Mouse (Mus musculus) lung, postnatal 0 days (tissue): ENCODE measurements around the gene Tldc2. TPM values are rescaled to one million over a fixed set of nuclear protein-coding genes. Genes with fewer than 3 reads are reported as not detected.

Experiments
- ATAC-seq: fragments of 200-750 bp; cut with Nextera tagmentation; 2 replicates; pipeline ENCODE4 v1.8.0; 2017; ENCODE audit warnings: moderate library complexity
- DNase-seq: peaks from one replicate; pipeline ENCODE4 v3.0.0-alpha.2; 2016; ENCODE audit warnings: low spot score
- H3K27ac ChIP-seq: fragments of 300-500 bp; sonication (generic); 2 replicates; pipeline ENCODE4 v1.5.1; 2014; ENCODE audit warnings: antibody characterized with exemption, mild to moderate bottlenecking, low read length, mixed read lengths
- H3K27me3 ChIP-seq: fragments of 300-500 bp; sonication (generic); replicated peaks from 2 replicates; pipeline ENCODE4 v1.6.1; 2014; ENCODE audit warnings: low read length, mixed read lengths; ENCODE audit not compliant: insufficient read depth
- H3K36me3 ChIP-seq: fragments of 300-500 bp; sonication (generic); 2 replicates; pipeline ENCODE4 v1.6.1; 2014; ENCODE audit warnings: low read length, mixed read lengths; ENCODE audit not compliant: insufficient read depth
- H3K4me1 ChIP-seq: fragments of 300-500 bp; sonication (generic); 2 replicates; pipeline ENCODE4 v1.6.1; 2014; ENCODE audit warnings: antibody characterized with exemption, low read depth, low read length, mixed read lengths; ENCODE audit not compliant: insufficient read depth
- H3K4me2 ChIP-seq: fragments of 300-500 bp; sonication (generic); replicated peaks from 2 replicates; pipeline ENCODE4 v1.6.1; 2014; ENCODE audit warnings: low read depth, mild to moderate bottlenecking, low read length, moderate library complexity, mixed read lengths
- H3K4me3 ChIP-seq: fragments of 300-500 bp; sonication (generic); 2 replicates; pipeline ENCODE4 v1.5.1; 2014; ENCODE audit warnings: low read depth, low read length
- H3K9ac ChIP-seq: fragments of 300-500 bp; sonication (generic); replicated peaks from 2 replicates; pipeline ENCODE4 v1.6.1; 2014; ENCODE audit warnings: low read depth, mild to moderate bottlenecking
- H3K9me3 ChIP-seq: fragments of 300-500 bp; sonication (generic); 2 replicates; pipeline ENCODE4 v1.6.1; 2016; ENCODE audit warnings: low read length, mixed read lengths
- CTCF ChIP-seq: IDR thresholded peaks from 2 replicates; pipeline ENCODE4 v1.5.1; 2016; ENCODE audit warnings: antibody characterized with exemption, mild to moderate bottlenecking
- EP300 ChIP-seq: IDR thresholded peaks from 2 replicates; pipeline ENCODE4 v1.6.1; 2016; ENCODE audit warnings: antibody characterized with exemption, mild to moderate bottlenecking, control low read depth
- WGBS: fragments of 180-500 bp; shearing (Covaris S2); extraction: QIAGEN DNeasy Blood & Tissue Kit; methylation state at CpG from one replicate; pipeline ENCODE4 v1.1.7; 2014; 5-methylcytosine and 5-hydroxymethylcytosine counted together
- polyA plus RNA-seq: library from polyadenylated mRNA; unstranded; fragments of >200 nt; fragmentation: Nextera tagmentation; extraction: Ambion mirVana; gene quantifications from 2 replicates; pipeline ENCODE4 v1.2.1, GENCODE M21; 2015

The Tldc2 gene
- polyA plus RNA-seq, 1 experiment from 2014 or later = not detected

DNA sequence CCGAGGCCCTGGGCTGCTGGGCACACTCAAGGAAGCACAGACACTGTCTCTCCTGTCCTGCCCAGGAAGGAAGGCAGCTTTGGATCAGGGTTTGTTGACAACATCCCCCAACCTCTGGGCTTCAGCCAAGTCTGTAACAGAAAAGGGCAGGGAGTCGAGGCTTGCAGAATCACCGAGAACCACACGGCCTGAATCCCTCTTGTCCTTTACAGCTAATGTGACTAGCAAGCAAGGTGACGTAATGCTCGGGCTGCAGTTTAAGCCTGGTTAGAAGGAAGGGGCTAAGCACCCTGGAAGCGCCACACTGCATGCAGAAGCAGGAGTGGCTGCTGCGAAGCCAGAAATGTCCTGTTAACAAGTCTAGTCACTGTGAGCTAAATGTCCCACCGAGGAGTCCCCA is 16.5 kb upstream of the Tldc2 start:
- H3K9me3 ChIP-seq = no peaks in the 10 kb centered on the region
- H3K4me3 ChIP-seq = no peak overlapping the region
- H3K36me3 ChIP-seq = no peaks in the 10 kb centered on the region
- H3K4me2 ChIP-seq = peak overlapping the region; percentile 30
- no peaks in the 10 kb centered on the region for H3K27me3 ChIP-seq
- peak overlapping the region; percentile 41 for H3K9ac ChIP-seq
- ATAC-seq (peak; percentile 50), DNase-seq (peak; percentile 95)
- no peak for TF ChIP-seq CTCF
- TF ChIP-seq EP300 = peak; percentile 76; the same call in 1 of the 2 replicates
- H3K4me1 ChIP-seq = peaks cover 64% of the 10 kb centered on the region
- WGBS = 4% methylated on average over 9 of the region's 9 CpGs
- peak overlapping the region; percentile 93 for H3K27ac ChIP-seq

DNA sequence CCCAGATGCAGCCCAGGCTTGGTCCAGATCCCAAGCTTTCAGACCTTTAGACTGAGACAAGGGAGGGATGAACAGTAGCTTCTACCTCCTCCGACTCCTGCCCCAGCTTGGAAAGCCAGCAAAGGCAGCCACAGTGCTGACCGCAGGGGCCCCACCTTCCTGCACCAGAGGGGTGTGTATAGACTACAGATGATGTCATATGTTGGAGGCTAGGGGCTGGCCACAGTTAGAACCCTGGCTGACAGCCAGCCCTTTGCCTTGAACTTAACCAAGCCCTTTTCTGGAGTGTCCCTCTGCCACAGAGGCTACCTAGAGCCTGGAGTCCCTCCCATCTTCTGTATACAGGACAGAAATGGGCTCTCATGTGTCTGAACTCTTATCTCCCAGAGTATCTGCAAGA is 15.3 kb upstream of the Tldc2 start:
- Histone ChIP-seq H3K4me3 (no peak overlapping the region), H3K9ac (no peak overlapping the region), H3K27ac (peak overlapping the region; percentile 93), H3K27me3 (no peaks in the 10 kb centered on the region), H3K4me1 (peaks cover 66% of the 10 kb centered on the region), H3K9me3 (no peaks in the 10 kb centered on the region), H3K4me2 (peak overlapping the region; percentile 20; the same call in 1 of the 2 replicates), H3K36me3 (no peaks in the 10 kb centered on the region)
- ATAC-seq (peak; percentile 74), DNase-seq (peak; percentile 97)
- TF ChIP-seq EP300 = peak; percentile 47; the same call in 1 of the 2 replicates
- no peak for TF ChIP-seq CTCF
- WGBS = 9% methylated on average over 2 of the region's 2 CpGs

DNA sequence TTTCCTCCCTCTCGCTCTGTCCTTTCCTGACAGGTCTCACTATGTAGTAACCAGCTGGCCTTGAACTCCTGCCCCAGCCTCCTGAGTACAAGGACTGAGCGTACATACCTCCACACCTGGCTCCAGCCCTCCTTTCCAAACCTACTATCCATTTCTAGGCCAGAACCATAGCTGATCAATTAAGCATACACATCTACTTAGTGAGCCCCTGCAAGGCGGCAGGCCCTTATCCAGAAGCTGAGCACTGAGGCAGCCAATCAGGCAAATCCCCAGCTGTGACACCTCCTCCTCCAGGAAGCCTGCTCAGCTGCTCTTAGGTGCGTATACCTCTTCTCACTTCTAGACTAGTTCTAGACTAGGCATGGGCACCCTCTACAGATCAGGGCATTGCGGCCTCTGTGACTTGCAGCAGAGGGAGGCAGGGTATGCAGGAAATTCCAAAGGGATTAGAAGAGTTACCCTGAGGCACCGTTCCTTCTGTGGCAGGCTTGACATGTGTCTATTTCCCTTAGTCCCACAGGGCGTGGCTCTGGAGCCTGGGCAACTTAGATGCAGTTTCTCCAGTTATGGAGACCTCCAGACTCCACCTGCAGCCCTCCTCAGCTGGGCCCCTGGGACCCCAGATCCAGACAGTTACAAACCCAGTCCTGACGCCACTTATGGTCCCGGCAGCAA is 14.4 kb upstream of the Tldc2 start:
- DNase-seq = no peak
- Histone ChIP-seq H3K9me3 (no peaks in the 10 kb centered on the region), H3K4me1 (peaks cover 75% of the 10 kb centered on the region), H3K27ac (peak overlapping the region; percentile 93), H3K27me3 (no peaks in the 10 kb centered on the region), H3K4me2 (no peak overlapping the region; the same call in 1 of the 2 replicates), H3K36me3 (no peaks in the 10 kb centered on the region), H3K9ac (no peak overlapping the region), H3K4me3 (no peak overlapping the region)
- 53% methylated on average over 9 of the region's 9 CpGs for WGBS
- TF ChIP-seq CTCF (no peak), EP300 (no peak)
- ATAC-seq = no peak

DNA sequence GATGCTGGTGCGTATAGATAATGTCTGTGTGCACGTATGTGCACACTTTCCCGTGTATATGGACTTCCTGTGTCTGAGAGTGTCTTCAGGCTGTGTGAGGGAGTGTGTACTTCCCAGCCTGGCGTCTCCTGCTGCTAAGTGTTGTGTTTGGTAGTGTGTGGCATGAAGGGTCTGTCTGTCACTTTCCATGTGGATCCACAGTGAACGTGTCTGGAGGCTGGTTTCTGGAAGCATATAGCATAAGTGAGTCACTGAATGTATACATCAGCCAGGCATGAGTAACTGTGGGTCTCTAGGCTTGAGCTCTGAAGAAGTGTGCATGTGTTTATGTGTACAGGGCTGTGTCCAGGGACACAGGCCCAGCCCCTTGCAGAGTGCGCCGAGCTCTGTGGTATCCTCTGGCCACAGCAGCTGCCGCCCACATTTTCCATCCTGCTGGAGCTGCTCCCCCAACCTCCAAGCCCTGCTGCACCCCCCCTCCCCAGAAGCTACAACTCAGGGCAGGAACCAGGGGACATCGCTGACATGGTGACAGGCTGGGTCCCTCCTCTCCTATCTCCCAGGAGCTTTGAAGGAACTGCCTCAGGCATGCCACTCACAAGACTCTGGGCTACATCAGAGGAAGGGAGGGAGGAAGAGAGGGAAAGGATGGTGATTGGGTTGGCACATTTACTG is 13.3 kb upstream of the Tldc2 start:
- DNase-seq (peak; percentile 45), ATAC-seq (0 out of 2 replicates have a peak, but pooled peaks have one; percentile 3)
- H3K9ac ChIP-seq = no peak overlapping the region
- peak overlapping the region; percentile 51; the same call in 1 of the 2 replicates for H3K27ac ChIP-seq
- no peaks in the 10 kb centered on the region for H3K27me3 ChIP-seq
- WGBS = 51% methylated on average over 9 of the region's 9 CpGs
- H3K4me3 ChIP-seq = no peak overlapping the region
- no peaks in the 10 kb centered on the region for H3K36me3 ChIP-seq
- TF ChIP-seq CTCF = no peak
- TF ChIP-seq EP300 = no peak
- H3K4me1 ChIP-seq = peaks cover 71% of the 10 kb centered on the region
- no peak overlapping the region for H3K4me2 ChIP-seq
- H3K9me3 ChIP-seq = no peaks in the 10 kb centered on the region

DNA sequence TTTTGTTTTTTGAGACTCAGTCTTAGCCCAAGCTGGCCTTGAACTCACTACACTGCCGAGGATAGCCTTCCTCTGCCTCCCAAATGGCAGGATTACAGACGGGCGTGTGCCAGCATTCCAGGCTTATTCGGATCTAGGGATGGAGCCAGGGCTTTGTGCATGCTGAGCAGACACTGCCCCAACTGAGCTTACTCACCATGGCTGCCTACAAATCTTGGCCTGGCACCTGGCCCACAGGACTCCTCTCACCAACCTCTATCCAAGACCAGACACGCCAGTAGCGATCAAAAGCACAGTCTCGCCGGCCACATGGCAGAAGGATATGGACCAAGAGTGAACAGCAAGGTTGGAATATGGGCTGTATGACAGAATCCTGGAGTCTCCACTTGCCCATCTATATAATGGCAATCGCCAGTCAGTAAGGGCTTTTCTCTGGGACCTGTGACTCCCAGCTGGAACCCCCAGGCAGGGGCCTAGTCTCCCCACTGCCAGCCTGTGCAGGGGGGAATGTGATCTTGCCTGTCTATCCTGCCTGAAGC is 12.6 kb upstream of the Tldc2 start:
- H3K27ac ChIP-seq = peak overlapping the region; percentile 51

DNA sequence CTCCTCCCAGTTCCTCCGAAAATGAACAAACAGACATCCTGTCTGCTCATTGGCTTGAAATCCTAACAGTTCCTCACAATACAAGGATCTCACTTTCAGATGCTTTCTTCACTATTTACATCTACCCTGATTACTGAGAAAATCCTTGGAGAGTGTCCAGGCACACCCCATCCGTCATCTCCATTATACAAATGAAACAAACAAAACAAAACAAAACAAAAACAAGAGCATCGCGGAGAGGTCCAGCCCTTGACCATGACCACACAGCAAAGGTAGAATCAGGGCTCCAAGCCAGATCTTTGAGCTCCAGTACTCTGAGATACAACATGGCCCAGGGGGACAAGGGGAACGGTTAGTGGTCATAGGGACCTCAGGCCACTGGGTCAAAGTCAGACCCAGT is 12.1 kb upstream of the Tldc2 start:
- Histone ChIP-seq H3K9me3 (no peaks in the 10 kb centered on the region), H3K27me3 (no peaks in the 10 kb centered on the region), H3K27ac (peak overlapping the region; percentile 51), H3K9ac (no peak overlapping the region), H3K4me2 (peak overlapping the region; percentile 83), H3K36me3 (no peaks in the 10 kb centered on the region), H3K4me1 (peaks cover 58% of the 10 kb centered on the region), H3K4me3 (no peak overlapping the region)
- ATAC-seq = no peak
- 44% methylated on average over 5 of the region's 5 CpGs for WGBS
- DNase-seq = peak; percentile 71
- no peak for TF ChIP-seq CTCF
- TF ChIP-seq EP300 = peak; percentile 57

More for the DNA sequence above, 12.6 kb upstream of the Tldc2 start:
- WGBS = 44% methylated on average over 9 of the region's 9 CpGs
- Histone ChIP-seq H3K9me3 (no peaks in the 10 kb centered on the region), H3K27me3 (no peaks in the 10 kb centered on the region), H3K4me1 (peaks cover 63% of the 10 kb centered on the region), H3K4me2 (peak overlapping the region; percentile 83; the same call in 1 of the 2 replicates), H3K36me3 (no peaks in the 10 kb centered on the region), H3K4me3 (no peak overlapping the region), H3K9ac (no peak overlapping the region)
- DNase-seq (no peak), ATAC-seq (no peak)
- TF ChIP-seq EP300 (no peak), CTCF (no peak)
